Mouse (Mus musculus): ENCODE data around the gene Prr3. TPM values are rescaled to one million over a fixed set of nuclear protein-coding genes. Genes with fewer than 3 reads are reported as not detected.
A peak's percentile ranks its signal among the peaks of the same experiment; 100 is the strongest.

The Prr3 gene
- total and polyA plus RNA-seq, 3 experiments: 4.0 to 32.0 (median 5.5) TPM

GRCm38 (mm10) chr17:35932608-35933007 is 47.4 kb downstream of the Prr3 start:
- Histone ChIP-seq H3K36me3 (replicated peaks in 1 of 2; ENCODE audit: control insufficient read depth in 1 of 2, insufficient read depth in 1 of 2, low read length in 1 of 2) (peaks cover 38 to 39% of the 10 kb centered on the region in 2 experiments), H3K4me3 (replicated peaks in 1 of 3; ENCODE audit: low read depth in 2 of 3, low read length in 2 of 3, poor library complexity in 1 of 3) (no peak overlapping the region), H3K27ac (ENCODE audit: insufficient read depth, low read depth) (no peak overlapping the region), H3K4me2 (ENCODE audit: insufficient read depth, low read depth, poor library complexity, severe bottlenecking) (no peak overlapping the region), H3K9ac (ENCODE audit: insufficient read depth, low read depth) (no peak overlapping the region), H3K9me3 (replicated peaks; ENCODE audit: low read length) (no peaks in the 10 kb centered on the region), H3K27me3 (replicated peaks) (no peaks in the 10 kb centered on the region), H3K79me2 (replicated peaks; ENCODE audit: control insufficient read depth, extremely low read depth, insufficient read depth, poor library complexity, severe bottlenecking) (no peaks in the 10 kb centered on the region), H3K4me1 (ENCODE audit: control insufficient read depth in 1 of 2, insufficient read depth in 2 of 2) (no peaks in the 10 kb centered on the region)
- TF ChIP-seq KAT2A (IDR thresholded peaks at IDR 0.05; ENCODE audit: insufficient replicate concordance, low read length) (no peak), NELFE (IDR thresholded peaks at IDR 0.05; ENCODE audit: low read depth, low read length) (no peak), ETS1 (conservative IDR thresholded peaks at IDR 0.05; ENCODE audit: low read depth, low read length) (no peak), POLR2AphosphoS2 (IDR thresholded peaks at IDR 0.05; ENCODE audit: low read depth, low read length) (peak; percentile 73; the same call in 1 of the 2 replicates)
- in situ Hi-C loops (cut with MboI; ENCODE audit: low pct_ligation_motif_present, low pct_unique_long_range_greater_than_20kb, low sequenced_read_pairs) (no loop called here), dilution Hi-C loops (cut with MboI; ENCODE audit: extremely low pct_ligation_motif_present, extremely low pct_unique_long_range_greater_than_20kb, low sequenced_read_pairs) (no loop called here)
- no peak for DNase-seq (ENCODE audit: extremely low read depth)

DNA sequence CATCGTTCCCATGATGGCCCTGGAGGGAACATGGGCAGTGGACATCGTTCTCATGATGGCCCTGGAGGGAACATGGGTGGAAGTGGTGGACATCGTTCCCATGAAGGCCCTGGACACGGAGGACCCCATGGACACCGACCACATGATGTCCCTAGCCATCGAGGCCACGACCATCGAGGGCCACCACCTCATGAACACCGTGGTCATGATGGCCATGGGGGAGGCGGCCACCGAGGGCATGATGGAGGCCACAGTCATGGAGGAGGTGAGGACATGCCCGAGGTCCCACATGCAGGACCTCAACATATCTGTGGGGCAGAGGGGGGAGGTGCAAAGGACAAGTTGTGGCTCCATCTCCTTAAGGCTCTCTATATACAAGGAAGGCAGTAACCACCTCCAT is 49.4 kb downstream of the Prr3 start:
- in situ Hi-C loops (cut with MboI; ENCODE audit: low pct_ligation_motif_present, low pct_unique_long_range_greater_than_20kb, low sequenced_read_pairs): no loop called here

DNA sequence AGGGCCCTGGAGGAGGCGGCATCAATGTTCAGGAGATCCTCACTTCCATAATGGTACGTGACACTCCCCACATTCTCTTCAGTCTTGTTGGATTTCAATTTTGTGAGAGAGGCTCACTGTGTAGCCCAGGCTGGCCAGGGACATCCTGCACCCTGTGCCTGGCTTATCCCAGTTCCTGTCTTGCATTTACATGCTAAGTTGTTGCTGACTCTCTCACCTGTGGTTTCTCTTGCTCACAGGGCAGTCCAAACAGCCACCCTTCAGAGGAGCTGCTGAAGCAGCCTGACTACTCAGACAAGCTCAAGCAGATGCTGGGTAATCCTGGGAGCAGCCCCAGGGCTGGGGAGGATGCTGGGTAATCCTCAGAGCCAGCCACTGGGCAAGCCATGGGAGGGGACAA is 50.5 kb downstream of the Prr3 start:
- Histone ChIP-seq H3K4me2 (ENCODE audit: insufficient read depth, low read depth, poor library complexity, severe bottlenecking) (no peak overlapping the region), H3K4me3 (replicated peaks in 1 of 3; ENCODE audit: low read depth in 2 of 3, low read length in 2 of 3, poor library complexity in 1 of 3) (no peak overlapping the region), H3K27ac (ENCODE audit: insufficient read depth, low read depth) (no peak overlapping the region), H3K4me1 (ENCODE audit: control insufficient read depth in 1 of 2, insufficient read depth in 2 of 2) (no peaks in the 10 kb centered on the region), H3K9ac (ENCODE audit: insufficient read depth, low read depth) (no peak overlapping the region), H3K79me2 (replicated peaks; ENCODE audit: control insufficient read depth, extremely low read depth, insufficient read depth, poor library complexity, severe bottlenecking) (no peaks in the 10 kb centered on the region), H3K36me3 (replicated peaks in 1 of 2; ENCODE audit: control insufficient read depth in 1 of 2, insufficient read depth in 1 of 2, low read length in 1 of 2) (peaks cover 61 to 66% of the 10 kb centered on the region in 2 experiments), H3K27me3 (replicated peaks) (no peaks in the 10 kb centered on the region), H3K9me3 (replicated peaks; ENCODE audit: low read length) (no peaks in the 10 kb centered on the region)
- dilution Hi-C loops (cut with MboI; ENCODE audit: extremely low pct_ligation_motif_present, extremely low pct_unique_long_range_greater_than_20kb, low sequenced_read_pairs): no loop called here
- in situ Hi-C loops (cut with MboI; ENCODE audit: low pct_ligation_motif_present, low pct_unique_long_range_greater_than_20kb, low sequenced_read_pairs): no loop called here
- DNase-seq (ENCODE audit: extremely low read depth): no peak
- TF ChIP-seq ZKSCAN1 (IDR thresholded peaks at IDR 0.05; ENCODE audit: borderline replicate concordance, low read depth, low read length) (no peak), EP300 (IDR thresholded peaks at IDR 0.05; ENCODE audit: low read length) (no peak), TCF12 (IDR thresholded peaks at IDR 0.05; ENCODE audit: low read depth, low read length) (no peak), HCFC1 (IDR thresholded peaks at IDR 0.05; ENCODE audit: low read depth, low read length) (no peak), BHLHE40 (IDR thresholded peaks at IDR 0.05; ENCODE audit: low read depth, low read length) (no peak), MAX (IDR thresholded peaks at IDR 0.05; ENCODE audit: low read length) (no peak), GABPA (IDR thresholded peaks at IDR 0.05; ENCODE audit: insufficient replicate concordance, low read depth, low read length) (no peak), CHD1 (IDR thresholded peaks at IDR 0.05; ENCODE audit: low read depth, low read length) (no peak), SIN3A (IDR thresholded peaks at IDR 0.05; ENCODE audit: low read length) (no peak), IRF4 (IDR thresholded peaks at IDR 0.05; ENCODE audit: low read depth, low read length) (no peak), CTCF (conservative IDR thresholded peaks at IDR 0.05 in 1 of 2, IDR thresholded peaks at IDR 0.05 in 1 of 2; ENCODE audit: low read depth in 2 of 2, low read length in 2 of 2) (no peak), JUN (IDR thresholded peaks at IDR 0.05; ENCODE audit: insufficient read depth, low read depth, low read length) (no peak), TBP (conservative IDR thresholded peaks at IDR 0.05; ENCODE audit: low read depth, low read length) (no peak), RAD21 (IDR thresholded peaks at IDR 0.05; ENCODE audit: low read depth, low read length) (no peak), MYC (IDR thresholded peaks at IDR 0.05; ENCODE audit: low read depth, low read length) (no peak), UBTF (IDR thresholded peaks at IDR 0.05; ENCODE audit: low read depth, low read length) (no peak), CHD2 (IDR thresholded peaks at IDR 0.05; ENCODE audit: low read length) (no peak), USF2 (conservative IDR thresholded peaks at IDR 0.05; ENCODE audit: low read depth, low read length) (no peak)

More for the DNA sequence above, 49.4 kb downstream of the Prr3 start:
- no peaks in the 10 kb centered on the region for H3K4me1 ChIP-seq (ENCODE audit: control insufficient read depth in 1 of 2, insufficient read depth in 2 of 2)
- H3K4me2 ChIP-seq (ENCODE audit: insufficient read depth, low read depth, poor library complexity, severe bottlenecking): no peak overlapping the region
- dilution Hi-C loops (cut with MboI; ENCODE audit: extremely low pct_ligation_motif_present, extremely low pct_unique_long_range_greater_than_20kb, low sequenced_read_pairs): no loop called here
- no peaks in the 10 kb centered on the region for H3K9me3 ChIP-seq (replicated peaks; ENCODE audit: low read length)
- no peak overlapping the region for H3K4me3 ChIP-seq (replicated peaks in 1 of 3; ENCODE audit: low read depth in 2 of 3, low read length in 2 of 3, poor library complexity in 1 of 3)
- no peak for DNase-seq (ENCODE audit: extremely low read depth)
- no peak overlapping the region for H3K27ac ChIP-seq (ENCODE audit: insufficient read depth, low read depth)
- H3K27me3 ChIP-seq (replicated peaks): no peaks in the 10 kb centered on the region
- TF ChIP-seq RCOR1 (conservative IDR thresholded peaks at IDR 0.05; ENCODE audit: low read depth, low read length): no peak
- TF ChIP-seq TBP (conservative IDR thresholded peaks at IDR 0.05; ENCODE audit: low read depth, low read length): no peak
- TF ChIP-seq PAX5 (IDR thresholded peaks at IDR 0.05; ENCODE audit: low read length): no peak
- TF ChIP-seq UBTF (IDR thresholded peaks at IDR 0.05; ENCODE audit: low read depth, low read length): no peak
- TF ChIP-seq SMC3 (IDR thresholded peaks at IDR 0.05; ENCODE audit: low read depth, low read length): no peak
- no peak for TF ChIP-seq E2F4 (IDR thresholded peaks at IDR 0.05; ENCODE audit: insufficient replicate concordance, low read depth, low read length)
- no peak for TF ChIP-seq CHD2 (IDR thresholded peaks at IDR 0.05; ENCODE audit: low read length)
- no peak for TF ChIP-seq CTCF (conservative IDR thresholded peaks at IDR 0.05 in 1 of 2, IDR thresholded peaks at IDR 0.05 in 1 of 2; ENCODE audit: low read depth in 2 of 2, low read length in 2 of 2)
- no peak for TF ChIP-seq MYC (IDR thresholded peaks at IDR 0.05; ENCODE audit: low read depth, low read length)
- TF ChIP-seq ZKSCAN1 (IDR thresholded peaks at IDR 0.05; ENCODE audit: borderline replicate concordance, low read depth, low read length): no peak
- TF ChIP-seq ELF1 (IDR thresholded peaks at IDR 0.05; ENCODE audit: low read depth, low read length): no peak
- no peak for TF ChIP-seq BHLHE40 (IDR thresholded peaks at IDR 0.05; ENCODE audit: low read depth, low read length)
- no peak for TF ChIP-seq MAZ (IDR thresholded peaks at IDR 0.05; ENCODE audit: low read depth, low read length)
- TF ChIP-seq USF1 (IDR thresholded peaks at IDR 0.05; ENCODE audit: low read depth, low read length): no peak
- no peak for TF ChIP-seq RAD21 (IDR thresholded peaks at IDR 0.05; ENCODE audit: low read depth, low read length)
- peaks cover 53 to 56% of the 10 kb centered on the region in 2 experiments for H3K36me3 ChIP-seq (replicated peaks in 1 of 2; ENCODE audit: control insufficient read depth in 1 of 2, insufficient read depth in 1 of 2, low read length in 1 of 2)
- no peak overlapping the region for H3K9ac ChIP-seq (ENCODE audit: insufficient read depth, low read depth)
- no peaks in the 10 kb centered on the region for H3K79me2 ChIP-seq (replicated peaks; ENCODE audit: control insufficient read depth, extremely low read depth, insufficient read depth, poor library complexity, severe bottlenecking)

Data from CH12.LX (cell line).